Mouse (Mus musculus) myocyte (in vitro differentiated cells): ENCODE measurements at regions not wholly inside any gene's neighbourhood (a gene's known extent, or its start where the extent isn't known, plus 50 kb on each side); places are given as distances from the start of the nearest gene placed in this dataset.

Source experiments
- CEBPB ChIP-seq: IDR thresholded peaks from 2 replicates; pipeline ENCODE4 v1.6.1; 2011; ENCODE audit warnings: mild to moderate bottlenecking, moderate library complexity; ENCODE audit not compliant: poor library complexity, insufficient read depth, severe bottlenecking
- E2F4 ChIP-seq: IDR thresholded peaks from one replicate; pipeline ENCODE4 v1.6.1; 2011; ENCODE audit warnings: mild to moderate bottlenecking, control low read depth, moderate library complexity; ENCODE audit not compliant: insufficient read depth
- MAX ChIP-seq: IDR thresholded peaks from one replicate; pipeline ENCODE4 v1.6.1; 2011; ENCODE audit warnings: low read depth, mild to moderate bottlenecking, control low read depth
- MYOD1 ChIP-seq, 3 experiments: IDR thresholded peaks; one replicate each; pipeline ENCODE4 v1.6.1; 2011; ENCODE audit warnings: control low read depth in 2 of 3, low read depth in 2 of 3, mild to moderate bottlenecking in 2 of 3, moderate library complexity in 1 of 3; ENCODE audit not compliant: insufficient read length in 2 of 3, control insufficient read depth in 1 of 3
- MYOG ChIP-seq, 3 experiments: IDR thresholded peaks; one replicate each; pipeline ENCODE4 v1.6.1; 2011; ENCODE audit warnings: control low read depth in 2 of 3, low read depth in 2 of 3, mild to moderate bottlenecking in 2 of 3; ENCODE audit not compliant: insufficient read length in 2 of 3, control insufficient read depth in 1 of 3, insufficient read depth in 1 of 3
- POLR2A ChIP-seq: IDR thresholded peaks from one replicate; pipeline ENCODE4 v1.6.1; 2011; ENCODE audit warnings: low read depth, mild to moderate bottlenecking, control low read depth, moderate library complexity; ENCODE audit not compliant: insufficient read length
- POLR2AphosphoS2 ChIP-seq: IDR thresholded peaks from one replicate; pipeline ENCODE4 v1.6.1; 2011; ENCODE audit warnings: low read depth, control low read depth; ENCODE audit not compliant: insufficient read length
- REST ChIP-seq: IDR thresholded peaks from one replicate; pipeline ENCODE4 v1.6.1; 2011; ENCODE audit warnings: mild to moderate bottlenecking, control low read depth, moderate library complexity; ENCODE audit not compliant: insufficient read depth, insufficient read length
- SRF ChIP-seq: IDR thresholded peaks from one replicate; pipeline ENCODE4 v1.6.1; 2011; ENCODE audit warnings: low read depth; ENCODE audit not compliant: control insufficient read depth, insufficient read length
- TCF12 ChIP-seq: IDR thresholded peaks from one replicate; pipeline ENCODE4 v1.6.1; 2011; ENCODE audit warnings: mild to moderate bottlenecking, control low read depth; ENCODE audit not compliant: poor library complexity, insufficient read depth, severe bottlenecking
- TCF3 ChIP-seq: IDR thresholded peaks from one replicate; pipeline ENCODE4 v1.6.1; 2011; ENCODE audit warnings: low read depth, control low read depth; ENCODE audit not compliant: insufficient read length
- USF1 ChIP-seq: IDR thresholded peaks from one replicate; pipeline ENCODE4 v1.6.1; 2011; ENCODE audit warnings: low read depth, mild to moderate bottlenecking, control low read depth, moderate library complexity

DNA sequence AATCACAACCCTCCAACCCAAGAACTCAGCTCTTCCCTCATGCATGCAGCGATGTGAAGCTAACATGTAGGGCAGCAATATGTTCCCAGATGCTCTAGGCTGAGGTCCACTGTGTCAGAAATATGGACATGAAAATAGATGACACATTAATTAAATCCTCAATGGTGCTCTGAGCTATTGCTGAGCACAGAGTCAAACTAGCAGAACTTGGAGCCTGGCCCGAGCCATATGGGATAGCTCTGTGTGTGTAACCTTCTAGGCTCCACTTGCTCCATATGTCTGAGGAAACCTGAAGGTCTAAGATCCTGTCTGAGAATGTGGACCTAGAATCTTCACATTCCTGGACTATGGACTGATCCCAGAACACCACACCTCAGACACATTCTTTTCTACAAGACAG is 203.0 kb upstream of the Rnf32 start:
- TF ChIP-seq POLR2A (no peak), TCF12 (no peak), POLR2AphosphoS2 (no peak), MYOG (IDR thresholded peaks at IDR 0.05; ENCODE audit: control insufficient read depth in 1 of 3, insufficient read depth in 1 of 3, insufficient read length in 2 of 3, low read depth in 2 of 3) (no peak), REST (no peak), E2F4 (no peak), SRF (no peak), TCF3 (no peak), MAX (no peak), MYOD1 (IDR thresholded peaks at IDR 0.05; ENCODE audit: control insufficient read depth in 1 of 3, insufficient read length in 2 of 3, low read depth in 2 of 3) (no peak), USF1 (no peak), CEBPB (no peak)
